Mouse (Mus musculus): Measurements from ENCODE around the gene Pold1.

DNA sequence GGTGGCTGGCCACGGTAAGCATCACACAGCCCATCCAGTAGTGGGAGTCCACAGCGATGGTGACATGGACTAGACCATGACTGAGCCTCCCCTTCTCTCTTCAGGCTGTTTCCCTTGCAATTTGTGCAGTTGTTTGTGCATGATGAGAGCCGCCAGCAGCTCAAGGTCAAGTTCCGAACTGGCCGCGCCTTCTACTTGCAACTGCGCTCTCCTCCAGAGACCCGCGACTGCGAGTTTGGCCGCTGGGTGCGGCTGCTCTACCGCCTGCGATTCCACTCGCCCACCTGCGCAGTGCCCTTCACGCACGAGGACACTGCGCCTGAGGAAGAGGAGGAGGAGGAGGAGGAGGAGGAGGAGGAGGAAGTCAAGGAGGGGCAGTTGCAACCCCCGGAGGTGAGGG lies 48.6 kb downstream of the Pold1 start:
- TF ChIP-seq POLR2A (IDR thresholded peaks at IDR 0.05; ENCODE audit: insufficient read depth, low read length) (no peak), CTCF (IDR thresholded peaks at IDR 0.05; ENCODE audit: low read depth, low read length) (no peak)

Measured in ES-Bruce4 (cell line).